Mouse (Mus musculus) brain, adult 2 months (tissue): ENCODE results near the gene Cfap74.

ENCODE experiments used
- DNase-seq: peaks from one replicate; pipeline ENCODE4 v3.0.0; 2011; ENCODE audit warnings: low read depth, low spot score

Gene Cfap74

GRCm38 (mm10) chr4:155494891-155495290 lies 85.9 kb downstream of the Cfap74 start:
- no peak for DNase-seq

GRCm38 (mm10) chr4:155497963-155498362 lies 89.0 kb downstream of the Cfap74 start:
- DNase-seq: no peak

GRCm38 (mm10) chr4:155501126-155501525 lies 92.1 kb downstream of the Cfap74 start:
- peak; percentile 40 for DNase-seq

- DNase-seq: no peak
Observed at GRCm38 (mm10) chr4:155505067-155505466, 96.1 kb downstream of the Cfap74 start.

GRCm38 (mm10) chr4:155505671-155506295 lies 96.8 kb downstream of the Cfap74 start:
- DNase-seq: no peak

- no peak for DNase-seq
Observed at GRCm38 (mm10) chr4:155508614-155509013, 99.6 kb downstream of the Cfap74 start.

GRCm38 (mm10) chr4:155510981-155511380 lies 102.0 kb downstream of the Cfap74 start:
- DNase-seq: no peak

- no peak for DNase-seq
Observed at GRCm38 (mm10) chr4:155514810-155515209, 105.8 kb downstream of the Cfap74 start.
